ENCODE assay signal across 2 mouse cellular contexts in genomic region chr3:96194966-96195365, GRCm38 (mm10).
A peak's percentile ranks its signal among the peaks of the same experiment; 100 is the strongest.
TF ChIP-seq lines count a peak whose summit lies in the region.

No protein-coding gene starts in this region.

TF ChIP-seq in MEL, 35 proteins besides CTCF, POLR2A, EP300 and RAD21:
- 0 out of 2 replicates have a peak, but pooled peaks have one; percentile 37 for TF ChIP-seq ZNF384 (IDR thresholded peaks at IDR 0.05; ENCODE audit: low read depth, low read length)
- TF ChIP-seq GATA1 (IDR thresholded peaks at IDR 0.05; ENCODE audit: low read depth, low read length) = no peak
- TF ChIP-seq MEF2A (IDR thresholded peaks at IDR 0.05; ENCODE audit: extremely low read depth, insufficient replicate concordance, low read depth, low read length, poor library complexity, severe bottlenecking) = no peak
- TF ChIP-seq POLR2AphosphoS5 (IDR thresholded peaks at IDR 0.05; ENCODE audit: borderline replicate concordance, low read depth, low read length) = no peak
- no peak for TF ChIP-seq ELF1 (IDR thresholded peaks at IDR 0.05; ENCODE audit: low read depth, low read length)
- no peak for TF ChIP-seq E2F4 (IDR thresholded peaks at IDR 0.05; ENCODE audit: borderline replicate concordance, low read depth, low read length)
- no peak for TF ChIP-seq JUND (IDR thresholded peaks at IDR 0.05; ENCODE audit: low read depth, low read length)
- TF ChIP-seq TAL1 (IDR thresholded peaks at IDR 0.05; ENCODE audit: low read length) = no peak

TF ChIP-seq in myocyte, 11 proteins besides CTCF, POLR2A, EP300 and RAD21:
- TF ChIP-seq MYOG (IDR thresholded peaks at IDR 0.05; ENCODE audit: control insufficient read depth in 1 of 3, insufficient read depth in 1 of 3, insufficient read length in 2 of 3, low read depth in 2 of 3) = no peak
- peak; percentile 47 for TF ChIP-seq POLR2AphosphoS2 (IDR thresholded peaks at IDR 0.05; ENCODE audit: insufficient read length, low read depth)
- no peak for TF ChIP-seq MYOD1 (IDR thresholded peaks at IDR 0.05; ENCODE audit: control insufficient read depth in 1 of 3, insufficient read length in 2 of 3, low read depth in 2 of 3)
